Comparison of ENCODE assay signal across 19 mouse cellular contexts in the genomic region with DNA sequence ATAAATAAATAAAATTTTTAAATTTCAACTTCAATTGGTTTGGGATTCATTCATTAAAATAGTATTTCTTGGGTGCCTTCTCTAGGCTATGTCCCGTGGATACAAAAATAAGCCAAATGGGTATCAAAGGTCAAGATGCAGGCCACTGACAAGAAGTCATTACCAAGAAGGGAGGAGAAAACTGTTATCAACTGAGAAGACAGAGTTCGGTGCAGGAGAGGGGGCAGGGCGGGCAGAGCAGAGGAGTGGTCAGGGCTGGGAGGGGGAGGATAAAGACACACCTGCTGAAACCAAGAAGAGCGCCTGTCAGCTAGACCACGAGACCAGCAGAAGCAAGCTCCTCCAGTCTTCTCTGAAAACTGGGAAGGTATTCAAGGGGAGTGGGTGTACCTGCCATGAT. TPM values are rescaled to one million over a fixed set of nuclear protein-coding genes. Genes with fewer than 3 reads are reported as not detected.
DNase-seq lines count a peak whose midpoint lies in the region; ATAC-seq lines count a peak whose summit lies in the region.
"Had no signal": no experiment of that assay in that cellular context is flagged by ENCODE, and none has a peak within 500 bp of the region (broad histone marks: within the 10 kb centered on the region; RNA-seq: fewer than 3 reads in every experiment).

No protein-coding gene starts in this region.

- peak overlapping the region; percentile 65 for H3K9ac ChIP-seq in liver, embryonic 12.5 days
- H3K9ac ChIP-seq: embryonic facial prominence, embryonic 12.5 days; midbrain, embryonic 13.5 days had no signal

- no peak overlapping the region for H3K27ac ChIP-seq in heart, embryonic 10.5 days
- peak overlapping the region; percentile 88 for H3K27ac ChIP-seq in liver, embryonic 12.5 days
- H3K27ac ChIP-seq: embryonic facial prominence, embryonic 12.5 days; forebrain, embryonic 10.5 days; midbrain, embryonic 13.5 days had no signal

- DNase-seq in heart, embryonic 10.5 days (ENCODE audit: low spot score) = peak; percentile 87
- DNase-seq in heart, postnatal 14 days = no peak
- DNase-seq in ovary, postnatal 10 days (ENCODE audit: low spot score) = no peak
- DNase-seq in adrenal gland, postnatal 4 days (ENCODE audit: low spot score in 2 of 2) = no peak
- DNase-seq: adrenal gland, postnatal 10 days; cerebellum, adult 8-10 months; kidney, adult 8-10 months; left cerebral cortex, postnatal 4 days; lung, adult 18-20 months; right cerebral cortex, adult 18-20 months; thymus, postnatal 36 days had no signal

- no peak overlapping the region for H3K4me3 ChIP-seq in heart, embryonic 10.5 days
- peak overlapping the region; percentile 48 for H3K4me3 ChIP-seq in erythroblast, embryonic 14.5 days (replicated peaks)
- H3K4me3 ChIP-seq in liver, embryonic 12.5 days = peak overlapping the region; percentile 31
- H3K4me3 ChIP-seq: embryonic facial prominence, embryonic 12.5 days; forebrain, embryonic 10.5 days; midbrain, embryonic 13.5 days had no signal

- H3K27me3 ChIP-seq in heart, embryonic 10.5 days (ENCODE audit: insufficient read depth, poor library complexity, severe bottlenecking) = no peaks in the 10 kb centered on the region
- no peaks in the 10 kb centered on the region for H3K27me3 ChIP-seq in erythroblast, embryonic 14.5 days (ENCODE audit: control insufficient read depth)
- H3K27me3 ChIP-seq in liver, embryonic 12.5 days (replicated peaks) = no peaks in the 10 kb centered on the region
- H3K27me3 ChIP-seq: embryonic facial prominence, embryonic 12.5 days; midbrain, embryonic 13.5 days had no signal

- H3K36me3 ChIP-seq in heart, embryonic 10.5 days = 0 out of 2 replicates have a peak, but pooled peaks cover 3% of the 10 kb centered on the region
- peaks cover 11% of the 10 kb centered on the region for H3K36me3 ChIP-seq in erythroblast, embryonic 14.5 days (ENCODE audit: control insufficient read depth)
- H3K36me3 ChIP-seq in liver, embryonic 12.5 days = peaks cover 15% of the 10 kb centered on the region
- H3K36me3 ChIP-seq: embryonic facial prominence, embryonic 12.5 days had no signal

- WGBS in heart, embryonic 10.5 days = 52% methylated on average over 5 of the region's 5 CpGs
- WGBS in liver, embryonic 12.5 days (ENCODE audit: insufficient replicate concordance) = 15% methylated on average over 5 of the region's 5 CpGs

- no peaks in the 10 kb centered on the region for H3K9me3 ChIP-seq in heart, embryonic 10.5 days
- 0 out of 2 replicates have a peak, but pooled peaks cover 3% of the 10 kb centered on the region for H3K9me3 ChIP-seq in erythroblast, embryonic 14.5 days (ENCODE audit: control insufficient read depth, low read length)
- no peaks in the 10 kb centered on the region for H3K9me3 ChIP-seq in liver, embryonic 12.5 days (replicated peaks)
- H3K9me3 ChIP-seq: embryonic facial prominence, embryonic 12.5 days; forebrain, embryonic 10.5 days; midbrain, embryonic 13.5 days had no signal

- ATAC-seq in liver, embryonic 12.5 days = peak; percentile 92
- ATAC-seq in megakaryocyte-erythroid progenitor cell, adult 5-6 weeks (replicated peaks; ENCODE audit: low FRiP score, low TSS enrichment, poor library complexity, severe bottlenecking) = peak; percentile 69
- ATAC-seq in inflammation-experienced regulatory T-cells, adult 6 months = no peak
- ATAC-seq: hindbrain, embryonic 16.5 days; midbrain, embryonic 13.5 days had no signal

- H3K4me2 ChIP-seq in liver, embryonic 12.5 days = peak overlapping the region; percentile 72
- H3K4me2 ChIP-seq: embryonic facial prominence, embryonic 12.5 days; midbrain, embryonic 13.5 days had no signal

- intact Hi-C loops in heart, postnatal 14 days (cut with DNase I) = no loop called here

- peaks cover 31% of the 10 kb centered on the region for H3K4me1 ChIP-seq in heart, embryonic 10.5 days
- peaks cover 81% of the 10 kb centered on the region for H3K4me1 ChIP-seq in erythroblast, embryonic 14.5 days (ENCODE audit: control insufficient read depth)
- H3K4me1 ChIP-seq in liver, embryonic 12.5 days = peaks cover 95% of the 10 kb centered on the region
- H3K4me1 ChIP-seq: embryonic facial prominence, embryonic 12.5 days had no signal

RNA-seq across cellular contexts. Expression of gene Lcmt1, which starts 15.7 kb away (rescaled TPM):
- polyA plus RNA-seq in heart, embryonic 10.5 days (2016; fragmentation: Nextera tagmentation; extraction: Ambion mirVana) = 42.7 and 50.2 TPM in 2 replicates
- 10 to 100 TPM; 25.0 to 25.3 TPM for total RNA-seq in heart, postnatal 14 days (2021)
- polyA plus RNA-seq in erythroblast, embryonic 14.5 days (2012) = 0.30 and 0.61 TPM in 2 replicates
- 33.4 and 34.4 TPM in 2 replicates for polyA plus RNA-seq in liver, embryonic 12.5 days (2016; fragmentation: Nextera tagmentation; extraction: Ambion mirVana)
- 36.2 and 57.0 TPM in 2 replicates for total RNA-seq in megakaryocyte-erythroid progenitor cell, adult 5-6 weeks (2014; fragmentation: Nextera tagmentation)
- 42.8 and 43.3 TPM in 2 replicates for total RNA-seq in megakaryocyte-erythroid progenitor cell, adult 5-6 weeks (2017)
- polyA plus RNA-seq in inflammation-experienced regulatory T-cells, adult 6 months (2017; shearing (Covaris generic)) = 10 to 100 TPM; 28.0 to 33.4 (median 30.3) TPM
- 10 to 100 TPM; 34.0 to 35.7 TPM for total RNA-seq in adrenal gland, postnatal 4 days (2021)

RNA-seq across cellular contexts. Expression of gene Arhgap17, which starts 15.8 kb away (rescaled TPM):
- polyA plus RNA-seq in heart, embryonic 10.5 days (2016; fragmentation: Nextera tagmentation; extraction: Ambion mirVana) = 24.0 and 27.0 TPM in 2 replicates
- total RNA-seq in heart, postnatal 14 days (2021) = 10 to 100 TPM; 17.6 to 25.0 TPM
- polyA plus RNA-seq in erythroblast, embryonic 14.5 days (2012) = 3.8 and 4.6 TPM in 2 replicates
- polyA plus RNA-seq in liver, embryonic 12.5 days (2016; fragmentation: Nextera tagmentation; extraction: Ambion mirVana) = 16.7 TPM in 2 replicates
- 17.8 and 30.5 TPM in 2 replicates for total RNA-seq in megakaryocyte-erythroid progenitor cell, adult 5-6 weeks (2014; fragmentation: Nextera tagmentation)
- 12.6 and 16.5 TPM in 2 replicates for total RNA-seq in megakaryocyte-erythroid progenitor cell, adult 5-6 weeks (2017)
- polyA plus RNA-seq in inflammation-experienced regulatory T-cells, adult 6 months (2017; shearing (Covaris generic)) = 10 to 100 TPM; 19.5 to 23.4 (median 22.6) TPM
- 10 to 100 TPM; 43.5 to 54.8 TPM for total RNA-seq in adrenal gland, postnatal 4 days (2021)

Comparison
In these comparisons a context has a peak if more than half of its experiments do, and no peak if none do; other contexts are left out.
1. RNA of gene Lcmt1, which starts 15.7 kb away (polyA plus RNA-seq): 42.7 to 50.2 TPM in heart, embryonic 10.5 days, 33.4 to 34.4 TPM in liver, embryonic 12.5 days and 28.0 to 33.4 TPM in inflammation-experienced regulatory T-cells, adult 6 months; 0.30 to 0.61 TPM in erythroblast, embryonic 14.5 days; every median in the first group is over 10 times any median in the second.